Mouse (Mus musculus): Measurements from ENCODE around the gene Pgm5. TPM values are rescaled to one million over a fixed set of nuclear protein-coding genes. Genes with fewer than 3 reads are reported as not detected.

The Pgm5 gene
- polyA plus RNA-seq, 1 experiment from 2014 or later = 1.2 TPM

GRCm38 (mm10) chr19:24699196-24699595 is 162.5 kb downstream of the Pgm5 start:
- Histone ChIP-seq H3K27ac (replicated peaks) (peak overlapping the region; percentile 51; the same call in 1 of the 2 replicates), H3K4me3 (replicated peaks) (no peak overlapping the region), H3K27me3 (replicated peaks) (no peaks in the 10 kb centered on the region), H3K4me1 (no peaks in the 10 kb centered on the region), H3K36me3 (no peaks in the 10 kb centered on the region), H3K4me2 (no peak overlapping the region), H3K9ac (replicated peaks) (no peak overlapping the region), H3K9me3 (replicated peaks) (no peaks in the 10 kb centered on the region)
- WGBS = 78% methylated on average over 3 of the region's 3 CpGs
- no peak for ATAC-seq (ENCODE audit: low FRiP score)

DNA sequence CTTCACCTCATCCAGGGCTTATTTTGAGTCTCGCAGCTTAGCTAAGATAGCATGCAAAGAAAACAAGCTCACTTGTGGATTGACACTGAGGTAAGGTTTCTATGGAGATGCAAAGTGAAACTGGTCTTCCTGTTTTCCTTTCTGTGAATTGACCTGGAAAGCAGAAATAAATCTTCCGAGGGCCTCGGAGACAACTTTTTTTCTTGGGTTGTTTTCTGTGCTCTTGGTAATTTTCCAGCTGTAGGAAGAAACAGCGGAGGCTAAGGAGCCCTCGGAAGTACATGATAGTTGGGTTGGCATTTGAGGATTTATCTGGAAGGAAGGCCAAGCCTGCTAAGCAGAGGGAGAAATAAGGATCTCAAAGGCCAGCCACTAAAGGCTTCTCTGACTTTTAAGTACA is 163.0 kb downstream of the Pgm5 start:
- H3K4me1 ChIP-seq = no peaks in the 10 kb centered on the region
- H3K4me2 ChIP-seq = no peak overlapping the region
- no peaks in the 10 kb centered on the region for H3K9me3 ChIP-seq (replicated peaks)
- no peak overlapping the region for H3K9ac ChIP-seq (replicated peaks)
- 44% methylated on average over 5 of the region's 5 CpGs for WGBS
- H3K27ac ChIP-seq (replicated peaks) = peak overlapping the region; percentile 51; the same call in 1 of the 2 replicates
- no peaks in the 10 kb centered on the region for H3K36me3 ChIP-seq
- no peaks in the 10 kb centered on the region for H3K27me3 ChIP-seq (replicated peaks)
- no peak overlapping the region for H3K4me3 ChIP-seq (replicated peaks)
- no peak for ATAC-seq (ENCODE audit: low FRiP score)

GRCm38 (mm10) chr19:24697946-24698345 is 163.7 kb downstream of the Pgm5 start:
- H3K27me3 ChIP-seq (replicated peaks) = no peaks in the 10 kb centered on the region
- no peaks in the 10 kb centered on the region for H3K4me1 ChIP-seq
- H3K9ac ChIP-seq (replicated peaks) = no peak overlapping the region
- H3K4me3 ChIP-seq (replicated peaks) = no peak overlapping the region
- H3K27ac ChIP-seq (replicated peaks) = no peak overlapping the region
- ATAC-seq (ENCODE audit: low FRiP score) = no peak
- WGBS = 39% methylated on average over 1 of the region's 1 CpGs
- H3K9me3 ChIP-seq (replicated peaks) = no peaks in the 10 kb centered on the region
- H3K36me3 ChIP-seq = no peaks in the 10 kb centered on the region
- no peak overlapping the region for H3K4me2 ChIP-seq

DNA sequence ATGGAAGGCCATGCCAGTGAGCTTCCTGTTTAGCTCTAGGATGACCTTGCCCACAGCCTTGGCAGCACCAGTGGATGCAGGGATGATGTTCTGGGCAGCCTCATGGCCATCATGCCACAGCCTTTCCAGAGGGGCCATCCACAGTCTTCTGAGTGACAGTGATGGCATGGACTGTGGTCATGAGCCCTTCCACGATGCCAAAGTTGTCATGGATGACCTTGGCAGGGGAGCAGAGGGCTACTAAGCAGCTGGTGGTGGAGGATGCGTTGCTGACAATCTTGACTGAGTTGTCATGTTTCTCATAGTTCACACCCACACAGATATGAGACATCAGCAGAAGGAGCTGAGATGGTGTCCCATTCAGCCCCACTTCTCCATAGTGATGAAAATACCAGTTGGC is 169.0 kb downstream of the Pgm5 start:
- Histone ChIP-seq H3K4me2 (no peak overlapping the region), H3K36me3 (no peaks in the 10 kb centered on the region), H3K9me3 (replicated peaks) (no peaks in the 10 kb centered on the region), H3K4me1 (no peaks in the 10 kb centered on the region), H3K4me3 (replicated peaks) (no peak overlapping the region), H3K9ac (replicated peaks) (no peak overlapping the region), H3K27ac (replicated peaks) (no peak overlapping the region), H3K27me3 (replicated peaks) (no peaks in the 10 kb centered on the region)
- no peak for ATAC-seq (ENCODE audit: low FRiP score)
- 91% methylated on average over 2 of the region's 2 CpGs for WGBS

- H3K27ac ChIP-seq (replicated peaks) = no peak overlapping the region
- H3K4me1 ChIP-seq = no peaks in the 10 kb centered on the region
- no peaks in the 10 kb centered on the region for H3K36me3 ChIP-seq
- H3K27me3 ChIP-seq (replicated peaks) = no peaks in the 10 kb centered on the region
- ATAC-seq (ENCODE audit: low FRiP score) = no peak
- H3K4me2 ChIP-seq = no peak overlapping the region
- no peaks in the 10 kb centered on the region for H3K9me3 ChIP-seq (replicated peaks)
- no peak overlapping the region for H3K4me3 ChIP-seq (replicated peaks)
- H3K9ac ChIP-seq (replicated peaks) = no peak overlapping the region
- 95% methylated on average over 4 of the region's 4 CpGs for WGBS
Observed at GRCm38 (mm10) chr19:24689531-24689930, 172.1 kb downstream of the Pgm5 start.

GRCm38 (mm10) chr19:24688327-24688726 is 173.3 kb downstream of the Pgm5 start:
- Histone ChIP-seq H3K36me3 (no peaks in the 10 kb centered on the region), H3K4me3 (replicated peaks) (no peak overlapping the region), H3K4me1 (no peaks in the 10 kb centered on the region), H3K9ac (replicated peaks) (no peak overlapping the region), H3K9me3 (replicated peaks) (no peaks in the 10 kb centered on the region), H3K4me2 (no peak overlapping the region), H3K27ac (replicated peaks) (no peak overlapping the region), H3K27me3 (replicated peaks) (no peaks in the 10 kb centered on the region)
- 78% methylated on average over 6 of the region's 6 CpGs for WGBS
- no peak for ATAC-seq (ENCODE audit: low FRiP score)

GRCm38 (mm10) chr19:24686411-24686810 is 175.2 kb downstream of the Pgm5 start:
- Histone ChIP-seq H3K27ac (replicated peaks) (no peak overlapping the region), H3K4me3 (replicated peaks) (no peak overlapping the region), H3K36me3 (no peaks in the 10 kb centered on the region), H3K27me3 (replicated peaks) (no peaks in the 10 kb centered on the region), H3K9ac (replicated peaks) (no peak overlapping the region), H3K4me2 (no peak overlapping the region), H3K9me3 (replicated peaks) (no peaks in the 10 kb centered on the region), H3K4me1 (no peaks in the 10 kb centered on the region)
- no peak for ATAC-seq (ENCODE audit: low FRiP score)
- WGBS = 87% methylated on average over 10 of the region's 10 CpGs

DNA sequence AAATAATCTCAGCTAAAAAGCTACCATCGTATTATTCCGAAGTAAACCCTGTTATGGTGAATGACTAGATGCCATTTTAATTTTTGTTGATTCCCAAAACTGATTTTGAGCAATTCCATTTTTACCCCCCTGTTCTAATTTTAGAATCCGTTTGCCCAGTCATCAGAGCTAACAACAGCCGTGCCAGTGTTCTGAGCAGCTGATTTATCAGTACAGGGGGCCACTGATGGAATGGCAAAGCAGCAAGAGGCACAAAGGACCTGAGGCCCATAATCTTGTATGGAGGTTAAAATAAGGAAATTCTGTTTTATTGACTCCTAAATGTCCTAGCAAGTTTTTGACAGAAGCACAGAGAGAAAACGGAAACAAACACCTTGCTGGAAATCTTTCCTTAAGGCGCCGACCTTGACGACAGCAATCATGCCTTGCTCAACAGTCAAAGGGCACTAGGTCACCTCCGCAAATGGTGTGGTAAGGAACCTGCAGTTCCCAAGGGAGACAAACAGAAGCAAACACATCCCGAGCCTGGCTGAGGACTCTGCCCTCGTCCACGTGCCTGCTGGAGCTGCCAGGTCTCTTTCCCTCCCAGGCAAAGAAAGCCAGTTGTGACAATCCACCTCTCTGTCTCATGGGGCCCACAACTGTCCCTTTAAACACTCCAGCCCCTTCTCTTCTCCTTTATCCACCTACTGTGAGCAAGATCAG is 178.5 kb downstream of the Pgm5 start:
- H3K27ac ChIP-seq (replicated peaks) = no peak overlapping the region
- no peak overlapping the region for H3K4me3 ChIP-seq (replicated peaks)
- H3K9ac ChIP-seq (replicated peaks) = no peak overlapping the region
- H3K4me1 ChIP-seq = no peaks in the 10 kb centered on the region
- H3K4me2 ChIP-seq = no peak overlapping the region
- H3K27me3 ChIP-seq (replicated peaks) = no peaks in the 10 kb centered on the region
- no peaks in the 10 kb centered on the region for H3K36me3 ChIP-seq
- no peak for ATAC-seq (ENCODE audit: low FRiP score)
- no peaks in the 10 kb centered on the region for H3K9me3 ChIP-seq (replicated peaks)
- WGBS = 69% methylated on average over 12 of the region's 12 CpGs

GRCm38 (mm10) chr19:24677242-24677984 is 184.2 kb downstream of the Pgm5 start:
- no peaks in the 10 kb centered on the region for H3K36me3 ChIP-seq
- H3K9ac ChIP-seq (replicated peaks) = no peak overlapping the region
- 79% methylated on average over 8 of the region's 8 CpGs for whole genome bisulfite sequencing
- no peak overlapping the region for H3K4me2 ChIP-seq
- ATAC-seq (ENCODE audit: low FRiP score) = no peak
- H3K9me3 ChIP-seq (replicated peaks) = no peaks in the 10 kb centered on the region
- H3K27me3 ChIP-seq (replicated peaks) = no peaks in the 10 kb centered on the region
- H3K27ac ChIP-seq (replicated peaks) = no peak overlapping the region
- H3K4me3 ChIP-seq (replicated peaks) = no peak overlapping the region
- H3K4me1 ChIP-seq = no peaks in the 10 kb centered on the region

DNA sequence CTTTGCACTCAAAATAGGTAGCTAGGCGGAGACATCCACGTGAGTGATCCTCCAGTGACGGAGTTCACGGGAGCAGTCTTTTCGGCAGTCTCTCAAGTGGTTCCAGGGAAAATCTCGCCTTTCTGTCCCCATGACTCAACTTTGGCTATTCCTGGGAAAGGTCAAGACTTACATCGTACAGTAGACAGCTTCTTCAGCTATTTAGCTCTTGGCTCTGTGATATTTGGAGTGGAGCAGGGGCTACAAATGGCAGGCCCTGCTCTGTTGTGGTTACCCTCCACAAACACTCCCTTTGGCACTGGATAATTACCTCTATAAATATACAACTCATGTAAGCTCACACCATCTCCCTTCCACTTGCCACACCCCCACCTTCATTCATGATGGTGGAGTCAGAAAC is 185.2 kb downstream of the Pgm5 start:
- Histone ChIP-seq H3K4me2 (no peak overlapping the region), H3K4me3 (replicated peaks) (no peak overlapping the region), H3K9ac (replicated peaks) (no peak overlapping the region), H3K27me3 (replicated peaks) (no peaks in the 10 kb centered on the region), H3K36me3 (no peaks in the 10 kb centered on the region), H3K9me3 (replicated peaks) (no peaks in the 10 kb centered on the region), H3K27ac (replicated peaks) (no peak overlapping the region), H3K4me1 (no peaks in the 10 kb centered on the region)
- ATAC-seq (ENCODE audit: low FRiP score) = no peak
- WGBS = 93% methylated on average over 7 of the region's 7 CpGs

DNA sequence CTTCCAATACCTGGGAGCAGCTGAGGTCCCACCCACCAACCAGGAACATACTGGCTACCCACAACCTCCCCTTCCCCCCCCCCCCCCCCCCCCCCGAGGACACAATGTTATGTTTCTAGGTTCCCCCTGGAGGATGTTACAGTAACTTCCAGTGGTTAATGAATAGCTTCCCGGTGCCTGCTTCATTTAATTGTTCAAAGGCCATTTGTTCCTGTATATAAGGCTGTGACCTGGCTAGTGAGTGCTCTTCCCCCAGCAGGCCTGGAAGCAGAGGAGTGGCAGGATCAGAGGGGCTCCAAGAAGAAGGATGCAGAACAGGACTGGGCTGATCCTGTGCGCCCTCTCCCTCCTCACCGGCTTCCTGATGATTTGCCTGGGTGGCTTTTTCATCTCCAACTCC is 187.9 kb downstream of the Pgm5 start, which contains the start of gene Tmem252:
Tmem252 (plus strand) TSS at position 247 of the 400 bp plus-strand sequence.
- H3K27ac ChIP-seq (replicated peaks) = peak within 1 kb of the TSS; percentile 23; the same call in 1 of the 2 replicates
- no peak for ATAC-seq (ENCODE audit: low FRiP score)
- WGBS = 70% methylated on average over 3 of the region's 4 CpGs

GRCm38 (mm10) chr19:24673331-24673730 is 188.3 kb downstream of the Pgm5 start:
- Histone ChIP-seq H3K9ac (replicated peaks) (no peak overlapping the region), H3K36me3 (no peaks in the 10 kb centered on the region), H3K4me1 (no peaks in the 10 kb centered on the region), H3K27me3 (replicated peaks) (no peaks in the 10 kb centered on the region), H3K4me3 (replicated peaks) (no peak overlapping the region), H3K27ac (replicated peaks) (no peak overlapping the region), H3K4me2 (no peak overlapping the region), H3K9me3 (replicated peaks) (no peaks in the 10 kb centered on the region)
- ATAC-seq (ENCODE audit: low FRiP score) = no peak
- WGBS = 89% methylated on average over 10 of the region's 10 CpGs

More for the DNA sequence above, 187.9 kb downstream of the Pgm5 start, which contains the start of gene Tmem252:
- Histone ChIP-seq H3K9me3 (replicated peaks) (no peaks in the 10 kb centered on the region), H3K36me3 (no peaks in the 10 kb centered on the region), H3K4me3 (replicated peaks) (no peak within 1 kb of the TSS), H3K9ac (replicated peaks) (no peak within 1 kb of the TSS), H3K27me3 (replicated peaks) (no peaks in the 10 kb centered on the region), H3K4me2 (no peak within 1 kb of the TSS), H3K4me1 (no peaks in the 10 kb centered on the region)
